Mouse (Mus musculus) frontal cortex, adult (tissue): ENCODE results near the gene Lsm14a.
"Not testable (repeated sequence)": the region's sequence is repeated elsewhere in the genome, so short reads cannot be mapped to it uniquely, and the experiment has no call there.

Source experiments
- ATAC-seq: cut with Nextera tagmentation; 2 replicates; pipeline ENCODE4 v1.9.2; 2017; ENCODE audit warnings: mild to moderate bottlenecking, moderate library complexity, mixed read lengths; ENCODE audit not compliant: low TSS enrichment

Gene Lsm14a

DNA sequence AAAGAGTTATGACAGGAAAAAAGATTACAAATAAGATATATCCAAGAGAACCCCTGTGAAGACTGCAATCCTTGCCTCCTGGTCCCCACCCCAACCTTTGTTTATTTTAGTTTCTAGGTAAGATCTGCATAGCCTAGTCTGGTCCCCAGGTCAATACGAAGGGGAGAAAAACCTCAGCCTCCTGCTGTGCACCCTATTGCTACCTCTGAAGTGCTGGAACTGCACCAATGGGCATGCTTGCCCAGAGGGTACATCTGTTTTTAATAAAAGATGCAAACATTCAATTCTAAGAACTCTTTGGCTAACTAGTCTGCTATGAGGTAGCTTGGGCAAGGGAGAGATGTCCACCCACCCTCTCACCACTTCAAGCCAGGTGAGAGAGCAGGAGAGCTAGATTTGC lies 19.2 kb downstream of the Lsm14a start:
- ATAC-seq, result no peak

- ATAC-seq, result no peak
Observed at GRCm38 (mm10) chr7:34355629-34356028, 37.5 kb downstream of the Lsm14a start.

DNA sequence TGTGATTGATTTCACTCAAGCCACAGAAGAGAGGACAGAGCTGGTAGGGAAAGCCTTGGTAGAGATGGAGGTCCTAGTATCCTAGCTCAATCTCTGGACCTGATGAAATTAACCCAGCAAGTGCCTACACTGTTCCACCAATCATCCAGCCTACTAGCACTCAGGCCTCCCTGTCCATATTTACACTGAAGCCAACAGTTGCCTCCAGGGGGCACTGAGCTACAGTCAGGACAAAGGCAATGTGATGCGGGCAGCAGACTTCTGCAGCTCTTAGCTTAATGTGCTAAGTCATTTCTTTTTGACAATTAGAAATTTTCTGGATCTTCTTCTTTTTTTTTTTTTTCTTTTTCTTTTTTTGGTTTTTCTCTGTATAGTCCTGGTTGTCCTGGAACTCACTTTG lies 41.1 kb downstream of the Lsm14a start:
- no peak for ATAC-seq

DNA sequence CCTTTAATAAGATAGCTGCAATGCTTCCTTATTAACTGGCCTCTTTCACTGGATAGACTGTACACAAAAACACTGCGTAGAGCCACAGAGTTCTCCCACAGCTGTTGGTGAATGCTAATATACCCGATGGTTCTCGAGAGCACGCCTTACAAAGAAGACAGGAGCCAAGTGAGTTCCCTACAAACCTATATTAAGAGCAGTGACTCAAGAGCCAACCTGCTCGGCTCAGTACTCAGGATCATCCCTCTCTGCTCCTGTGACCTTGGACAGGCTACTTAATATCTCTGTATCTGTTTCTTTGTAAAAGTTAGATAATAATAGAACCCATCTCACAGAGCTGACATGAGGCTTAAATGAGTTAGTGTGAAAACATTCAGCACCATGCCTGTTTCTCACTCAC lies 42.9 kb downstream of the Lsm14a start:
- no peak for ATAC-seq

GRCm38 (mm10) chr7:34348011-34348410 lies 45.1 kb downstream of the Lsm14a start:
- peak; percentile 90 for ATAC-seq

DNA sequence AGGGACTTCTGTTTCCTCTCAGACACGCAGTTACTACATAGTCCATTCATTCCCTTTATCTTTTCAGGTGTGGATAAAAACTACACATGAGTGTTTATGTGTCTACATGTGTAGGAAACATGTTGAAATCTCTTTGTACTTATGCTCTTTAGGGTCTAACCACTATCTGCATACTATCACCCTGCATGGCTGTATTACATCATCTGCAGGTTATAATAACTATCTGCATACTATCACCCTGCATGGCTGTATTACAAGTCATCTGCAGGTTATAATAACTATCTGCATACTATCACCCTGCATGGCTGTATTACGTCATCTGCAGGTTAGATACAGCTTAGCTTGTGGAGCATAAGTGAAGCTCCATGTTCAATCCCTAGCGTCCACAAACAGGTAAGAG lies 46.1 kb downstream of the Lsm14a start:
- ATAC-seq, result no peak

DNA sequence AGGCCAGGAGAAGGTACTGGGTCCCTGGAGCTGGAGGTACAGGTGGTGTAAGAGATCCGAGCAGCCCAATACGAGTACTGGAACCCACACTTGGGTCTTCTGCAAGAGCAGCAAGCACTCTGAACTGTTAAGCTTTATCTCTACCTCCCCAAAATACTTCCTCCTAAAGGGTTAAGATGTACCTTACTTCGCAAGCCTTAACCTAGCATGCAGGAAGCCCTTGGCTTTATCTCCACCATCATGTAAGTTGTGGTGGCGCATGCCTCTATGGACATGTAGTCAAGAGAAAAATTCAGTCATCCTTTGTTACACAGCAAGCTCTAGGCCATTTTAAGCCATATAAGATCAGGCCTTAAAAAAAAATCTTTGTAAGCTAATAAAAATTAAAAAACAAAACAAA lies 46.6 kb downstream of the Lsm14a start:
- no peak for ATAC-seq

GRCm38 (mm10) chr7:34342040-34342793 lies 50.9 kb downstream of the Lsm14a start:
- peak; percentile 84 for ATAC-seq

- no peak for ATAC-seq
Observed at GRCm38 (mm10) chr7:34340841-34341240, 52.3 kb downstream of the Lsm14a start.

GRCm38 (mm10) chr7:34339164-34339489 lies 54.0 kb downstream of the Lsm14a start:
- ATAC-seq, result peak; percentile 35; the same call in 1 of the 2 replicates

GRCm38 (mm10) chr7:34338445-34339163 lies 54.5 kb downstream of the Lsm14a start:
- ATAC-seq, result 0 out of 2 replicates have a peak, but pooled peaks have one; percentile 12

GRCm38 (mm10) chr7:34337268-34337667 lies 55.8 kb downstream of the Lsm14a start:
- no peak for ATAC-seq

- ATAC-seq, result not testable (repeated sequence)
Observed at GRCm38 (mm10) chr7:34336545-34336944, 56.6 kb downstream of the Lsm14a start.

- ATAC-seq, result no peak
Observed at GRCm38 (mm10) chr7:34327493-34327892, 65.6 kb downstream of the Lsm14a start.

DNA sequence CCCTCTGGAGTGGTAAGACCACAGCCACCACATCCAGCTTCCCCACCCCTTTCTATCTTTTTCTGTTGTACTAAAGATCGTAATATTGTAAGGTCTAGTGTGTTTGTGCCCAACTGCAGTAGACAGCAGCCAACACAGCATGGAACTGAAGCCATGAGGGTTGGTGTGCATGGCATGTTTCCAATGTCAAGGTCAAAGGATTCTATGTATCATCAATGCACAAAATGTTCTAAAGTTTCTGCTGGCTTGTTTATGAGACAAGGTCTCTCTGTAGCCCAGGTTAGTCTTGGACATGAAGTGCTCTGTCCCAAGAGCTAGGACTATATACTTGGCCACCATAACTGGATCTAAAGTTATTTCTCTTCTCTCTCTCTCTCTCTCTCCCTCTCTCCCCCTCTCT lies 68.3 kb downstream of the Lsm14a start:
- no peak for ATAC-seq

- ATAC-seq, result no peak
Observed at GRCm38 (mm10) chr7:34324005-34324404, 69.1 kb downstream of the Lsm14a start.

DNA sequence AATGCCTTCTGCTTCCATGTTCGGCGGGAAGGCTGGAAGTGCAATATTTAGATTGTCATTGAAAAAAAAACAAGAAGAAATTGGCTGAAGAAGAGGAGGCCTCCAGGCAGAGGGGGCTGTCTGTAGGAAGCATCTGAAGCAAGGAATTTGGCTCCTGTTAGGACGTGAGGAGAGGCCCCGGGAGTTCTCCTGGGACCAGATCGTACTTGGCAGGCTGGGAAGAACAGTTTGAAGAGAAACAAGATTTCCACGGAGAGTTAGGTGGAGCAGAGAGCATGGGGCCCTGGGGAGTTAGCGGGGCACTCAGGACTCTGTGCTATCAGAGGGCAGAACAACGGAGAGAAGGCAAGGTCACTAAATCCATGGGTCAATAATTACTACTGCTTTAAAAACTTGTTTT lies 69.8 kb downstream of the Lsm14a start:
- no peak for ATAC-seq

DNA sequence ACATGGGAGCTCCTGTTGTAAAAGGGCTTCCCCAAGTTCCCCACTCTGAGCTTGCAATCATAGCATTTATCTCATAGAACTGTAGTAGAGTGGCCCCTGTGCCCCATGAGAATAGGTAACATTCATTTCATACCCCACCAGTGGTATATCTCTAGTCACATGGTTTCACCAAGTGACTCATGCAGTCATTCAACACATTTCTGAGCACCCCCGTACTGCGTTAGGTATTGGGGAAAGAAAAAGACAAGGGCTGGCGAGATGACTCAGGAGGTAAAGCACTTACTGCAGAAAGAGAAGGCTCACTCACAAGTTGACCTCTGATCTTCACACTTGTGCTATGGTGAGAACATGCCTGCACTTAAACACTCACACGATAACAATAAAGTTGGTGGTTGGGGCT lies 71.2 kb downstream of the Lsm14a start:
- ATAC-seq, result no peak

DNA sequence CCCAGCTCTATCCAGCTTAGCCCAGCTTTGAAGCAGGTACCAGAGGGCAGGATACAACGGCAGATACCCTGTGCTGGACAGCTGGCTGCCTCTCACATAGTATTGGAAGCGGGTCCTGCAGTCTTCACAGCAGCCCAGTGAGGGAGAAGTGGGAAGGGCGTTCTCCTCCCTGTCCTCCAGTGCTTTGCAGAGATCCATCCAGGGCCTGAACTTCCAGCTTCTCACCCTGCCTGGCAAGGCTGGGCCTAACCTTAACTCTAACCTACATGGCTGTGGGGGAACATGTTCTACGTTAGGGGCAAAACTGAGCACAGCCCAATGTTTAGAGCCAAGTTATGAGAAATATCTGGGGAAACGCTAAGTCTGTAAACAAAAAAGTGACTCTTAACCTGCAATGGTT lies 72.0 kb downstream of the Lsm14a start:
- no peak for ATAC-seq

GRCm38 (mm10) chr7:34319957-34320356 lies 73.2 kb downstream of the Lsm14a start:
- peak; percentile 83 for ATAC-seq

DNA sequence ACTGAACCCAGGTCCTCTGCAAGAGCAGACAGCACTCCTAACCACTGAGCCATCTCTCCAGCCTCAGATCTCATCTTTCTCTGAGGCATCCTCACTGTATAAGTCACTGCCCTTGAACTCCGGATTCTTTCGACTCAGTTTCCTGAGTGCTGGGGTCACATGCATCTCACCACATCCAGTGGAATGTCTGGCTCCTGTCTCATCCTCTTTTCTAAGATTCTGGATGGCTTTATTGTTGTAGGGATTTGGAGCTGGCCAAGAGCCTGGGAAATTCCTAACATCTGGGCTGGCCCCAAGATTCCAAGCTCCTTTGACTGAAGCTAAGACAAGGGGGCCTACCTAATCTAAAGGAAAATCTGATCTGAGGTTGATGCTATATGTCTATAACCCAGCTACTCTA lies 74.0 kb downstream of the Lsm14a start:
- no peak for ATAC-seq

DNA sequence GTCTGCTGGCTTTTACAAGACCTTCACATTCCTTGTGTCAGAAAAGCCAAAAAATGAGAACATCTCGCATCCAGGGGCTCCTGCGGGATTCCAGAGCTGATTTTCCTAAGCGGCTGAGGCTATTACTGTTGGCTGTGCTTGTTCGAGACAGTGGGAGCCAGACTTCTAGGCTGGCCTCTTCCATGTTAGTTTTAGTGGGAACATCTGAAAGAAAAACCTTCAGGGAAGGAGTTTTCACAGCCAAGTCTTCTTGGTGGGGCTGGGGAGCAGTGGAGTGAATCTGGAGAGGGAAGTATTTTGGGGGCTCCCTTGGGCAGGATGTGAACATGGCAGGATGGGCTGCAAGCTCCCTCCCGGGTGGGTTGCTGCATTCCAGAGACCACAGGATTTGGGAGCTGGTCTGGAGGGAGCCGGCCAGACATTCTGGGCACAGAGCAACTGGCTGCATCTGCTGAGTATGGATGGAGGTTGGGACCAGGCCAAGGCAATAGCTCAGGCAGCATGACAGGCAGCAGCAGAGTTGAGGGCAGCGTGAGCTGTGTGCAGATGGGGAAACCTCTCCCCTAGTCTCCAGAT lies 75.1 kb downstream of the Lsm14a start:
- 0 out of 2 replicates have a peak, but pooled peaks have one; percentile 31 for ATAC-seq

- ATAC-seq, result peak; percentile 81
Observed at GRCm38 (mm10) chr7:34313443-34313875, 79.7 kb downstream of the Lsm14a start, which contains the start of gene 4931406P16Rik. Gene 4931406P16Rik (minus strand): TSS chr7:34313551.
